Mouse (Mus musculus) neural tube, embryonic 14.5 days (tissue): ENCODE results near the gene Gm10037. TPM values are rescaled to one million over a fixed set of nuclear protein-coding genes. Genes with fewer than 3 reads are reported as not detected.
A peak's percentile ranks its signal among the peaks of the same experiment; 100 is the strongest.
"Not testable (repeated sequence)": the region's sequence is repeated elsewhere in the genome, so short reads cannot be mapped to it uniquely, and the experiment has no call there.

Source experiments
- ATAC-seq: fragments of 200-750 bp; cut with Nextera tagmentation; 2 replicates; pipeline ENCODE4 v1.8.0; 2017; ENCODE audit warnings: low read depth, mild to moderate bottlenecking, moderate TSS enrichment, moderate library complexity
- H3K27ac ChIP-seq: fragments of 300-500 bp; sonication (generic); 2 replicates; pipeline ENCODE4 v1.5.1; 2014; ENCODE audit warnings: low read depth, mild to moderate bottlenecking, control low read depth, low read length, moderate library complexity, mixed read lengths
- H3K27me3 ChIP-seq: fragments of 300-500 bp; sonication (generic); 2 replicates; pipeline ENCODE4 v1.6.1; 2014; ENCODE audit warnings: low read length; ENCODE audit not compliant: control insufficient read depth, insufficient read depth
- H3K36me3 ChIP-seq: fragments of 300-500 bp; sonication (generic); 2 replicates; pipeline ENCODE4 v1.6.1; 2014; ENCODE audit warnings: low read length, mixed read lengths; ENCODE audit not compliant: control insufficient read depth, insufficient read depth
- H3K4me1 ChIP-seq: fragments of 300-500 bp; sonication (generic); 2 replicates; pipeline ENCODE4 v1.6.1; 2014; ENCODE audit warnings: low read length; ENCODE audit not compliant: control insufficient read depth, insufficient read depth
- H3K4me2 ChIP-seq: fragments of 300-500 bp; sonication (generic); 2 replicates; pipeline ENCODE4 v1.6.1; 2014; ENCODE audit warnings: mild to moderate bottlenecking, low read depth, low read length, control low read depth
- H3K4me3 ChIP-seq: fragments of 300-500 bp; sonication (generic); 2 replicates; pipeline ENCODE4 v1.5.1; 2014; ENCODE audit warnings: low read depth, low read length, control low read depth, mixed read lengths
- H3K9ac ChIP-seq: fragments of 300-500 bp; sonication (generic); replicated peaks from 2 replicates; pipeline ENCODE4 v1.6.1; 2014; ENCODE audit warnings: low read depth, mild to moderate bottlenecking, control low read depth, low read length, mixed read lengths
- H3K9me3 ChIP-seq: fragments of 300-500 bp; sonication (generic); 2 replicates; pipeline ENCODE4 v1.6.1; 2016; ENCODE audit warnings: low read length; ENCODE audit not compliant: control insufficient read depth
- WGBS: fragments of 180-500 bp; shearing (Covaris S2); extraction: QIAGEN DNeasy Blood & Tissue Kit; methylation state at CpG from one replicate; pipeline ENCODE4 v1.1.7; 2014; 5-methylcytosine and 5-hydroxymethylcytosine counted together
- polyA plus RNA-seq: library from polyadenylated mRNA; unstranded; fragments of >200 nt; fragmentation: Nextera tagmentation; extraction: Ambion mirVana; gene quantifications from 2 replicates; pipeline ENCODE4 v1.2.1, GENCODE M21; 2014

Gm10037 gene
- polyA plus RNA-seq, 1 experiment from 2014 or later = 8.3 TPM

GRCm38 (mm10) chr13:67833137-67833536 is 2.2 kb downstream of the Gm10037 start:
- not testable (repeated sequence) for H3K4me1 ChIP-seq, H3K27ac ChIP-seq, H3K27me3 ChIP-seq, H3K4me2 ChIP-seq, H3K9me3 ChIP-seq, H3K4me3 ChIP-seq, H3K36me3 ChIP-seq, H3K9ac ChIP-seq
- peak; percentile 49; the same call in 1 of the 2 replicates for ATAC-seq

- Histone ChIP-seq H3K4me3 (peak overlapping the region; percentile 30), H3K4me2 (peak overlapping the region; percentile 51), H3K27ac (no peak overlapping the region), H3K36me3 (no peaks in the 10 kb centered on the region), H3K9ac (peak overlapping the region; percentile 21; the same call in 1 of the 2 replicates), H3K4me1 (no peaks in the 10 kb centered on the region), H3K27me3 (no peaks in the 10 kb centered on the region), H3K9me3 (no peaks in the 10 kb centered on the region)
- no peak; the same call in 1 of the 2 replicates for ATAC-seq
- 49% methylated on average over 6 of the region's 6 CpGs for WGBS
Observed at GRCm38 (mm10) chr13:67843775-67844118, 12.8 kb downstream of the Gm10037 start.

GRCm38 (mm10) chr13:67844119-67844852 is 13.4 kb downstream of the Gm10037 start:
- peak overlapping the region; percentile 51 for H3K4me2 ChIP-seq
- WGBS = under 1% methylated on average over 14 of the region's 19 CpGs

GRCm38 (mm10) chr13:67844853-67845194 is 13.9 kb downstream of the Gm10037 start:
- H3K36me3 ChIP-seq = no peaks in the 10 kb centered on the region
- no peaks in the 10 kb centered on the region for H3K9me3 ChIP-seq
- no peak overlapping the region for H3K27ac ChIP-seq
- no peaks in the 10 kb centered on the region for H3K4me1 ChIP-seq
- H3K27me3 ChIP-seq = no peaks in the 10 kb centered on the region
- WGBS = 26% methylated on average over 8 of the region's 8 CpGs
- H3K9ac ChIP-seq = no peak overlapping the region; the same call in 1 of the 2 replicates
- H3K4me3 ChIP-seq = peak overlapping the region; percentile 30
- H3K4me2 ChIP-seq = peak overlapping the region; percentile 51
- peak; percentile 77 for ATAC-seq

More at GRCm38 (mm10) chr13:67844119-67844852, 13.4 kb downstream of the Gm10037 start:
- H3K4me1 ChIP-seq = no peaks in the 10 kb centered on the region
- no peaks in the 10 kb centered on the region for H3K36me3 ChIP-seq
- ATAC-seq = peak; percentile 87
- no peaks in the 10 kb centered on the region for H3K9me3 ChIP-seq
- peak overlapping the region; percentile 21 for H3K9ac ChIP-seq
- H3K4me3 ChIP-seq = peak overlapping the region; percentile 30
- H3K27ac ChIP-seq = no peak overlapping the region
- no peaks in the 10 kb centered on the region for H3K27me3 ChIP-seq

GRCm38 (mm10) chr13:67850361-67850760 is 19.5 kb downstream of the Gm10037 start:
- Histone ChIP-seq H3K4me2 (no peak overlapping the region), H3K4me1 (no peaks in the 10 kb centered on the region), H3K36me3 (no peaks in the 10 kb centered on the region), H3K4me3 (no peak overlapping the region), H3K27ac (no peak overlapping the region), H3K27me3 (no peaks in the 10 kb centered on the region), H3K9ac (no peak overlapping the region), H3K9me3 (no peaks in the 10 kb centered on the region)
- no peak for ATAC-seq
- WGBS = 83% methylated on average over 3 of the region's 3 CpGs

GRCm38 (mm10) chr13:67853130-67853529 is 22.2 kb downstream of the Gm10037 start:
- no peaks in the 10 kb centered on the region for H3K36me3 ChIP-seq
- H3K27me3 ChIP-seq = no peaks in the 10 kb centered on the region
- WGBS = 85% methylated on average over 6 of the region's 6 CpGs

GRCm38 (mm10) chr13:67853983-67854382 is 23.1 kb downstream of the Gm10037 start:
- 87% methylated on average over 2 of the region's 2 CpGs for WGBS
- Histone ChIP-seq H3K4me1 (no peaks in the 10 kb centered on the region), H3K27me3 (no peaks in the 10 kb centered on the region), H3K9ac (no peak overlapping the region), H3K4me2 (no peak overlapping the region), H3K4me3 (no peak overlapping the region), H3K27ac (no peak overlapping the region), H3K36me3 (no peaks in the 10 kb centered on the region), H3K9me3 (no peaks in the 10 kb centered on the region)
- ATAC-seq = no peak

More at GRCm38 (mm10) chr13:67853130-67853529, 22.2 kb downstream of the Gm10037 start:
- no peak overlapping the region for H3K4me2 ChIP-seq
- no peak for ATAC-seq
- no peak overlapping the region for H3K9ac ChIP-seq
- H3K27ac ChIP-seq = no peak overlapping the region
- H3K4me1 ChIP-seq = no peaks in the 10 kb centered on the region
- H3K4me3 ChIP-seq = no peak overlapping the region
- no peaks in the 10 kb centered on the region for H3K9me3 ChIP-seq

GRCm38 (mm10) chr13:67857317-67857716 is 26.4 kb downstream of the Gm10037 start:
- WGBS = 21% methylated on average over 1 of the region's 1 CpGs
- no peak for ATAC-seq
- H3K9ac ChIP-seq = no peak overlapping the region
- H3K9me3 ChIP-seq = no peaks in the 10 kb centered on the region
- H3K27ac ChIP-seq = no peak overlapping the region
- H3K4me1 ChIP-seq = no peaks in the 10 kb centered on the region
- H3K36me3 ChIP-seq = no peaks in the 10 kb centered on the region
- H3K4me2 ChIP-seq = no peak overlapping the region
- no peaks in the 10 kb centered on the region for H3K27me3 ChIP-seq
- H3K4me3 ChIP-seq = no peak overlapping the region

- no peaks in the 10 kb centered on the region for H3K27me3 ChIP-seq
- no peak overlapping the region for H3K27ac ChIP-seq
- ATAC-seq = no peak
- no peaks in the 10 kb centered on the region for H3K9me3 ChIP-seq
- H3K4me2 ChIP-seq = no peak overlapping the region
- H3K4me1 ChIP-seq = no peaks in the 10 kb centered on the region
- no peak overlapping the region for H3K4me3 ChIP-seq
- H3K36me3 ChIP-seq = no peaks in the 10 kb centered on the region
- WGBS = 89% methylated on average over 9 of the region's 9 CpGs
- H3K9ac ChIP-seq = no peak overlapping the region
Observed at GRCm38 (mm10) chr13:67862508-67862907, 31.6 kb downstream of the Gm10037 start.
